Mouse (Mus musculus): ENCODE data around the gene Osbpl5. TPM values are rescaled to one million over a fixed set of nuclear protein-coding genes. Genes with fewer than 3 reads are reported as not detected.
"Not testable (repeated sequence)": the region's sequence is repeated elsewhere in the genome, so short reads cannot be mapped to it uniquely, and the experiment has no call there.

The Osbpl5 gene
- polyA plus RNA-seq, 1 experiment = 8.2 TPM

DNA sequence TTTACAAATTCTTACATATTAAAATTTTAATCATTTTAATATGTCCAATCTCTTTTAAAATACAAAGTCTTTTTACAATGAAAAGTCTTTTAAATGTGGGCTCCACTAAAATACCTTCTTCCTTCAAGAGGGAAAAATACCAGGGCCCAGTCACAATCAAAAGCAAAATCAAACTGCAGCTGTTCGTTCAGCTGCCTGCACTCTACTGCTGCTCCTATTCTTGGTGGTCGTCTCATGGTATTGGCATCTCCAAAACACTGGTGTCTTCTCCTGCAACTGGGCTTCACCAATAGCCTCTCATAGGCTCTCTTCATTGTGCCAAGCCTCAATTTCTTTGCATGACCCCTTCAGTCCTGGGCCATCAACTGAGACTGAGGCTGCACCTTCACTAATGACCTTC is 93.3 kb downstream of the Osbpl5 start:
- H3K9ac ChIP-seq (ENCODE audit: low read depth, poor library complexity, severe bottlenecking) = no peak overlapping the region
- H3K4me1 ChIP-seq (ENCODE audit: control insufficient read depth, insufficient read depth, low read length) = peaks cover 2% of the 10 kb centered on the region
- H3K36me3 ChIP-seq (ENCODE audit: control insufficient read depth, insufficient read depth, low read length, poor library complexity, severe bottlenecking) = no peaks in the 10 kb centered on the region
- H3K27me3 ChIP-seq (ENCODE audit: control insufficient read depth, insufficient read depth, low read length, poor library complexity, severe bottlenecking) = no peaks in the 10 kb centered on the region
- no peak for TF ChIP-seq CTCF (IDR thresholded peaks at IDR 0.05; ENCODE audit: low read depth, low read length)
- no peak for TF ChIP-seq POLR2A (IDR thresholded peaks at IDR 0.05; ENCODE audit: insufficient read depth, low read length)
- H3K27ac ChIP-seq (ENCODE audit: insufficient read depth, low read length) = no peak overlapping the region
- no peaks in the 10 kb centered on the region; the same call in 1 of the 2 replicates for H3K9me3 ChIP-seq (replicated peaks; ENCODE audit: control insufficient read depth, insufficient read depth, low read length, poor library complexity, severe bottlenecking)
- H3K4me3 ChIP-seq (ENCODE audit: low read depth, low read length) = no peak overlapping the region

DNA sequence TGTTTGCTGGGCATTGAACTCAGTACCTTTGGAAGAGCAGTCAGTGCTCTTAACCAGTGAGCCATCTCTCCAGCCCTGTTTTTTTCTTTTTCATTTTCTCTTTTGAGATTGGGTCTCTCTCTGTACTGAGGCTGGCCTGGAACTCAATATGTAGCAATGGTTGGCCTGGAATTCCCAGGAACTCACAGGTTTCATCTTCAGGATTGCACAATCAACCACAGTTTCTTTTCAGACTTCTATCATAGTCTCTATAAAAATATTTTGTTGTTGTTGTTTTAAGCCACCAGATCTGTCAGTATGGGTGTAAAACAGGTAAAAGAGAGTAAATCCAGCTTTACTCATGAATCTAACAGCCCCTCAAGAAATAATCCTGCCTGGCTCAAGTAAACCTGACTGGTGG is 96.0 kb downstream of the Osbpl5 start:
- no peak for TF ChIP-seq EP300 (IDR thresholded peaks at IDR 0.05; ENCODE audit: insufficient read depth, low read depth, low read length)
- TF ChIP-seq CTCF (IDR thresholded peaks at IDR 0.05; ENCODE audit: low read depth, low read length) = no peak
- no peak for TF ChIP-seq POLR2A (IDR thresholded peaks at IDR 0.05; ENCODE audit: insufficient read depth, low read length)
- no peaks in the 10 kb centered on the region for H3K36me3 ChIP-seq (ENCODE audit: control insufficient read depth, insufficient read depth, low read length, poor library complexity, severe bottlenecking)
- peaks cover 2% of the 10 kb centered on the region for H3K4me1 ChIP-seq (ENCODE audit: control insufficient read depth, insufficient read depth, low read length)
- no peaks in the 10 kb centered on the region; the same call in 1 of the 2 replicates for H3K9me3 ChIP-seq (replicated peaks; ENCODE audit: control insufficient read depth, insufficient read depth, low read length, poor library complexity, severe bottlenecking)
- no peak overlapping the region for H3K4me3 ChIP-seq (ENCODE audit: low read depth, low read length)
- H3K9ac ChIP-seq (ENCODE audit: low read depth, poor library complexity, severe bottlenecking) = no peak overlapping the region
- no peaks in the 10 kb centered on the region for H3K27me3 ChIP-seq (ENCODE audit: control insufficient read depth, insufficient read depth, low read length, poor library complexity, severe bottlenecking)
- peak overlapping the region; percentile 48 for H3K27ac ChIP-seq (ENCODE audit: insufficient read depth, low read length)

DNA sequence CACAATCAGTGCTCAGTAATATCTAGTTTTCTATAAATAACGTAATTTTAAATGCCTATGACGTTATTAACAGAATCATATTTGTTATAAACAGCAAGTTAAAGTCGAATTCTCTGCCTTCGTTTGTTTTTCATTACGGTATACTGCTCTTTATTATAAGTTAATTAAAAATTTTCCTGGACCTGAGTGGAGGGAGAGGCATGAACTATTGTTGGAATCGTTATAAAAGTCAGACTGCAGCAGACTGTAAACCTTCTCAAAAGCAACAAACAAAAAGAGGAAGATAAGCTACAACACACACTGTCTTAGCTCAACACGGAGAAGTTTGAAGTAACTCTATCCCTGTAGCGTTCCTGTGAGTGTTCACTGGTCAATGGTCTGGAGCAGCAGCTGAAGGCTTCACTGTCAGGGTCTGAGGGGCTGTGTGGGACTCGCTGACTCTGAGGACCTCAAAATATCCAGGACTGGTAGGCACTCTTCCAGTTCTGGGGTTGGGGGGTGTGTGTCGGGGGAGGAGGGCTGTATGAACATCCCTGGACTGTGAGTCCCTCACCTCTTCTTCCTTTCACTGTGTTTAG is 106.9 kb downstream of the Osbpl5 start:
- H3K27ac ChIP-seq (ENCODE audit: insufficient read depth, low read length); H3K27me3 ChIP-seq (ENCODE audit: control insufficient read depth, insufficient read depth, low read length, poor library complexity, severe bottlenecking); H3K4me3 ChIP-seq (ENCODE audit: low read depth, low read length); H3K36me3 ChIP-seq (ENCODE audit: control insufficient read depth, insufficient read depth, low read length, poor library complexity, severe bottlenecking); H3K9ac ChIP-seq (ENCODE audit: low read depth, poor library complexity, severe bottlenecking); H3K4me1 ChIP-seq (ENCODE audit: control insufficient read depth, insufficient read depth, low read length); H3K9me3 ChIP-seq (replicated peaks; ENCODE audit: control insufficient read depth, insufficient read depth, low read length, poor library complexity, severe bottlenecking): not testable (repeated sequence)

DNA sequence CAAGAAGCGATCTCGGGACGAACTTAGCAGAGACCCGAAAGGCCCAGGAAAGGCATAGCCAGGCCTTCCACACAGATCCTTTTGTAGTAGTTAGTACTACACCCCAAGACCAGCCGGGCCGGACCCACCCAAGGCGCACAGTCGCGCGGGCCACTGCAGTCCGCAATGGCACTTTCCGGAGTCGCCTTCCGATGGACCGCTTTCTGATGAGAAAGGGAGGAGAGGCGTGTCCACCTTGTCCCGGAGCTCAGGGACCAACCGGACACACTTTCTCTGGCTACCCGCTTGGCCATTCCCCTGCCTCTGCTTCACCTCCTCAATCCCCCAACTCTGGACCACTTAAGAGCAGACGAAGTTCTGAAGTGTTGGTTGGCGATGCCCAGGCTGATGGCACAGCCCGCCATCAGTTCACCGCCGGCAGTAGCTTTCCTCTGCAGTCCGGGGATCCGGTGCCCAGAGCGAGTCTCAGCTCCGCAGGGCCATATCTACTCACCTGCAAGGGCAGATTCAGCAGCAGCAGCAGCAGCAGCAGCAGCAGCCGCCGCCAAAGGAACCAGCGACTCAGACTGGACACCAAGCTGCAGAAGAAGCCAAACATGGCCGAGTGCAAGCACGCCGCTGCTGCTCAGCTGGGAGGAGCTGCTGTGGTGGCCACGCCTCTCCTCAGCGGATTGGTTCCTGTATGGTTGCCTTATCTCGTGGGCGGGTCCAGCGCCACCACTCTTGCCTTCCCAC is 107.6 kb downstream of the Osbpl5 start, which contains the start of gene Tnfrsf22:
TSS of gene Tnfrsf22 (minus strand) at position 628 of the 735 bp plus-strand sequence.
- TF ChIP-seq CTCF (IDR thresholded peaks at IDR 0.05; ENCODE audit: low read depth, low read length) (no peak), EP300 (IDR thresholded peaks at IDR 0.05; ENCODE audit: insufficient read depth, low read depth, low read length) (no peak), POLR2A (IDR thresholded peaks at IDR 0.05; ENCODE audit: insufficient read depth, low read length) (peak; percentile 72)
- Histone ChIP-seq H3K36me3 (ENCODE audit: control insufficient read depth, insufficient read depth, low read length, poor library complexity, severe bottlenecking) (no peaks in the 10 kb centered on the region), H3K9me3 (replicated peaks; ENCODE audit: control insufficient read depth, insufficient read depth, low read length, poor library complexity, severe bottlenecking) (no peaks in the 10 kb centered on the region), H3K4me1 (ENCODE audit: control insufficient read depth, insufficient read depth, low read length) (no peaks in the 10 kb centered on the region), H3K4me3 (ENCODE audit: low read depth, low read length) (peak within 1 kb of the TSS; percentile 82), H3K9ac (ENCODE audit: low read depth, poor library complexity, severe bottlenecking) (peak within 1 kb of the TSS; percentile 48), H3K27ac (ENCODE audit: insufficient read depth, low read length) (no peak within 1 kb of the TSS), H3K27me3 (ENCODE audit: control insufficient read depth, insufficient read depth, low read length, poor library complexity, severe bottlenecking) (no peaks in the 10 kb centered on the region)

DNA sequence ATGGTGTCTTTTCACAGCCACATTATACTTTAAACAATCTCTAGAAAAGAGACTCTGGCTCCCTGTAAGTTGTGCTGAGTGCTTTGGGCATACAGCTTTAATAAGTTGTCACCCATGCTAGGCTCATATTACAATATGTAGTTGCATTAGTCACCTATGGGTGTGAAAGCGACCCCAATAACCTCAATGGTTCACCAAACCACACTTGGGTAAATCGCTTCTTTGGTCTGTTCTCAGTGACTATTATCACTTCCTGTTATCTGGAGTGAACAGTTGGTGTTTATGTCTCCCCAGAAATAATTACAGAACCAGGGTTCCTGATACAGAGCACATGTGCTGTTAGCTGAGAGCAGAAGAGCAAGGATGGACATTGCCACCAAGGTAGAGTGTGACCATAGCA is 112.8 kb downstream of the Osbpl5 start:
- H3K4me3 ChIP-seq (ENCODE audit: low read depth, low read length); H3K27ac ChIP-seq (ENCODE audit: insufficient read depth, low read length); H3K4me1 ChIP-seq (ENCODE audit: control insufficient read depth, insufficient read depth, low read length); H3K27me3 ChIP-seq (ENCODE audit: control insufficient read depth, insufficient read depth, low read length, poor library complexity, severe bottlenecking); H3K36me3 ChIP-seq (ENCODE audit: control insufficient read depth, insufficient read depth, low read length, poor library complexity, severe bottlenecking); H3K9me3 ChIP-seq (replicated peaks; ENCODE audit: control insufficient read depth, insufficient read depth, low read length, poor library complexity, severe bottlenecking); H3K9ac ChIP-seq (ENCODE audit: low read depth, poor library complexity, severe bottlenecking): not testable (repeated sequence)

Other genes with a start within 250 kb of the Osbpl5 start
- 179 and 208 TPM in 2 replicates for gene Nap1l4, start 207.9 kb downstream of the Osbpl5 start, polyA plus RNA-seq (2011; ENCODE audit: insufficient read depth, insufficient read length, low read depth, missing spikeins)
- gene Cars, start 156.9 kb downstream of the Osbpl5 start, polyA plus RNA-seq (2011; ENCODE audit: insufficient read depth, insufficient read length, low read depth, missing spikeins) = 143 and 149 TPM in 2 replicates
- gene Tnfrsf26, start 128.3 kb downstream of the Osbpl5 start, polyA plus RNA-seq (2011; ENCODE audit: insufficient read depth, insufficient read length, low read depth, missing spikeins) = not detected in 2 replicates
- gene Tnfrsf22, start 107.3 kb downstream of the Osbpl5 start, polyA plus RNA-seq (2011; ENCODE audit: insufficient read depth, insufficient read length, low read depth, missing spikeins) = 6.1 and 9.2 TPM in 2 replicates
- 3.3 and 4.4 TPM in 2 replicates for gene Tnfrsf23, start 71.1 kb downstream of the Osbpl5 start, polyA plus RNA-seq (2011; ENCODE audit: insufficient read depth, insufficient read length, low read depth, missing spikeins)
- not detected in 2 replicates for gene Mrgprg, start 10.0 kb upstream of the Osbpl5 start, polyA plus RNA-seq (2011; ENCODE audit: insufficient read depth, insufficient read length, low read depth, missing spikeins)
- gene Mrgpre, start 27.5 kb upstream of the Osbpl5 start, polyA plus RNA-seq (2011; ENCODE audit: insufficient read depth, insufficient read length, low read depth, missing spikeins) = 0.18 and 0.48 TPM in 2 replicates
- gene Nadsyn1, start 65.9 kb upstream of the Osbpl5 start, polyA plus RNA-seq (2011; ENCODE audit: insufficient read depth, insufficient read length, low read depth, missing spikeins) = 8.6 and 12.3 TPM in 2 replicates
- gene Dhcr7, start 66.2 kb upstream of the Osbpl5 start, polyA plus RNA-seq (2011; ENCODE audit: insufficient read depth, insufficient read length, low read depth, missing spikeins) = 114 and 117 TPM in 2 replicates
- not detected in 2 replicates for gene Gm498, start 109.9 kb upstream of the Osbpl5 start, polyA plus RNA-seq (2011; ENCODE audit: insufficient read depth, insufficient read length, low read depth, missing spikeins)
- 0.61 and 0.72 TPM in 2 replicates for gene Shank2, start 244.9 kb upstream of the Osbpl5 start, polyA plus RNA-seq (2011; ENCODE audit: insufficient read depth, insufficient read length, low read depth, missing spikeins)